Mouse (Mus musculus) forebrain, embryonic 14.5 days (tissue): ENCODE results near the gene BC029722. TPM values are rescaled to one million over a fixed set of nuclear protein-coding genes. Genes with fewer than 3 reads are reported as not detected.
"Not testable (repeated sequence)": the region's sequence is repeated elsewhere in the genome, so short reads cannot be mapped to it uniquely, and the experiment has no call there.

Experiments
- ATAC-seq: fragments of 200-750 bp; cut with Nextera tagmentation; 2 replicates; pipeline ENCODE4 v1.8.0; 2017; ENCODE audit warnings: mild to moderate bottlenecking, moderate library complexity
- DNase-seq: peaks from one replicate; pipeline ENCODE4 v3.0.0-alpha.2; 2015; ENCODE audit warnings: low spot score
- H3K27ac ChIP-seq: fragments of 300-500 bp; sonication (generic); 2 replicates; pipeline ENCODE4 v1.5.1; 2014; ENCODE audit warnings: low read depth, mild to moderate bottlenecking, control low read depth, low read length, moderate library complexity
- H3K27me3 ChIP-seq: fragments of 300-500 bp; sonication (generic); replicated peaks from 2 replicates; pipeline ENCODE4 v1.6.1; 2014; ENCODE audit warnings: low read length, control low read depth, mixed read lengths; ENCODE audit not compliant: control insufficient read depth, insufficient read depth
- H3K36me3 ChIP-seq: fragments of 300-500 bp; sonication (generic); 2 replicates; pipeline ENCODE4 v1.6.1; 2014; ENCODE audit warnings: low read length, control low read depth; ENCODE audit not compliant: control insufficient read depth, insufficient read depth
- H3K4me1 ChIP-seq: fragments of 300-500 bp; sonication (generic); 2 replicates; pipeline ENCODE4 v1.6.1; 2014; ENCODE audit warnings: antibody characterized with exemption, low read length, control low read depth; ENCODE audit not compliant: control insufficient read depth, insufficient read depth
- H3K4me2 ChIP-seq: fragments of 300-500 bp; sonication (generic); 2 replicates; pipeline ENCODE4 v1.6.1; 2014; ENCODE audit warnings: mild to moderate bottlenecking, control low read depth, low read length
- H3K4me3 ChIP-seq: fragments of 300-500 bp; sonication (generic); 2 replicates; pipeline ENCODE4 v1.5.1; 2014; ENCODE audit warnings: low read depth, low read length, control low read depth
- H3K9ac ChIP-seq: fragments of 300-500 bp; sonication (generic); 2 replicates; pipeline ENCODE4 v1.6.1; 2014; ENCODE audit warnings: mild to moderate bottlenecking, low read length, control low read depth, moderate library complexity
- H3K9me3 ChIP-seq: fragments of 300-500 bp; sonication (generic); replicated peaks from 2 replicates; pipeline ENCODE4 v1.6.1; 2016; ENCODE audit warnings: low read length, control low read depth, mixed read lengths; ENCODE audit not compliant: control insufficient read depth
- WGBS: fragments of 180-500 bp; shearing (Covaris S2); extraction: QIAGEN DNeasy Blood & Tissue Kit; methylation state at CpG from one replicate; pipeline ENCODE4 v1.1.7; 2014; 5-methylcytosine and 5-hydroxymethylcytosine counted together
- polyA plus RNA-seq: library from polyadenylated mRNA; unstranded; fragments of >200 nt; fragmentation: Nextera tagmentation; extraction: Ambion mirVana; gene quantifications from 2 replicates; pipeline ENCODE4 v1.2.1, GENCODE M21; 2014

BC029722 gene
- polyA plus RNA-seq, 1 experiment from 2014 or later, result 24.0 TPM

DNA sequence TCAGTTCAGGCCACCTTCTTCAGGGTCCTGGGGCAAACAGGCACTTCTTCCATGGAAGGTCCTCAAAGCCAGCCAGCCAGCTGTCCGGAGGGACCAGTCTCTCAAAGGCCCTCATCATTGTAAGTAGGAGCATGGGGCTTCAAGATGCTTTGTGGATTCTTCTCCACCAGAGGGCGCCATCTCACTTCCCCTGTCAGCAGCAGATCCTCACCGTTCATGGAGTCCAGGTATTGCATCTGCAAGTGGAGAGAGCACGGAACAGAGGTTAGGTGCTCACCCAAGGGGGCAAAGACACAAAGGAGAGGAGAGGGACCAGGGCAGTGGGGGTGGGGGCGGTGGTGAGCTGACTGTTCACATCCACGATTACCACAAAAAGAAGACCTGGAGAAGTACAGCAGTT lies 29.1 kb upstream of the BC029722 start:
- WGBS, result 26% methylated on average over 6 of the region's 6 CpGs
- ATAC-seq, result 0 out of 2 replicates have a peak, but pooled peaks have one; percentile 52
- H3K36me3 ChIP-seq, result peaks cover 45% of the 10 kb centered on the region

DNA sequence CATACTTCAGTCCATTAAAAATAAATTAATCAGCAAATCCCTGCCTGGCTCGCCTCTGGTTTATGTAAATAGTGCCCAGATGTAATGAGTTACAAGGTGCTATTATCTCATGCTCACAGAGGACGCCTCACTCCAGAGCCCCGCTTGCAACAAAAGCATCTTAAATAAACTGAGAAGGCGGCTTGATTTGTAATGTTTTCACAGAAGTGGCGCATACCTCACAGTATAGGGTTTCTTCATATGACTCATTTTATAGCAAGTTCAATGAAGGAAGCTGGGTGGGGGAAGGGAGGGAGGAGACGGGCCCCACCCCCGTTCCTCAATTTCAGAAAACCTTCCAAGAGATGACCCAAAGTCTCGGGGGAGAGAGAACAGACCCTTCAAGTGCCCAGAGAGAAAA lies 27.7 kb upstream of the BC029722 start:
- H3K4me3 ChIP-seq, result no peak overlapping the region
- H3K9me3 ChIP-seq, result no peaks in the 10 kb centered on the region
- no peaks in the 10 kb centered on the region for H3K27me3 ChIP-seq
- no peak for ATAC-seq
- DNase-seq, result no peak
- H3K9ac ChIP-seq, result no peak overlapping the region
- H3K36me3 ChIP-seq, result peaks cover 44% of the 10 kb centered on the region
- H3K4me2 ChIP-seq, result no peak overlapping the region
- H3K27ac ChIP-seq, result no peak overlapping the region
- no peaks in the 10 kb centered on the region for H3K4me1 ChIP-seq
- WGBS, result 82% methylated on average over 8 of the region's 8 CpGs

More for the DNA sequence above, 29.1 kb upstream of the BC029722 start:
- Histone ChIP-seq H3K4me1 (no peaks in the 10 kb centered on the region), H3K9ac (no peak overlapping the region), H3K27ac (no peak overlapping the region), H3K4me2 (no peak overlapping the region), H3K27me3 (no peaks in the 10 kb centered on the region), H3K4me3 (no peak overlapping the region), H3K9me3 (no peaks in the 10 kb centered on the region)
- DNase-seq, result peak; percentile 87

DNA sequence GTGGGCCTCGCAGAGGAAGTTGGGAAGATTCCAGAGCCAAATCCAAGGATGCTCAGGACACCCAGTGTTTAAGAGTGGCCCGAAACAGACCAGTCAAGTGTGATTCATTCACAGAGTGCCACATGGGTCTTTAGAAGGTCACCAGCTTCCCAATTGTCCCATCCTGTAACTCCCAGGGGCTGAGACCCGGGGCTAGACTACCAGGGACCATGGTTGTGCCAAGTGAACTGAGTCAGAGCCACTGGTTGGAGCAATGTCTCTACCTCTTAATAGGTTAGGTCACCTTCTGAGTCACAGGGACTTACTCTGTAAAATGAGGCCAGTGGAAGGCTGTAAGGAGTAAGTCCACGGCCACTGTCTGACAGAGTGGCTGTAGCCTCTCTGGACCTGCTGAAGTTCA lies 19.7 kb upstream of the BC029722 start:
- Histone ChIP-seq H3K4me2 (no peak overlapping the region), H3K27me3 (no peaks in the 10 kb centered on the region), H3K9ac (no peak overlapping the region), H3K4me3 (no peak overlapping the region), H3K36me3 (no peaks in the 10 kb centered on the region), H3K4me1 (no peaks in the 10 kb centered on the region), H3K27ac (no peak overlapping the region), H3K9me3 (no peaks in the 10 kb centered on the region)
- ATAC-seq (no peak), DNase-seq (no peak)
- 85% methylated on average over 4 of the region's 4 CpGs for WGBS

DNA sequence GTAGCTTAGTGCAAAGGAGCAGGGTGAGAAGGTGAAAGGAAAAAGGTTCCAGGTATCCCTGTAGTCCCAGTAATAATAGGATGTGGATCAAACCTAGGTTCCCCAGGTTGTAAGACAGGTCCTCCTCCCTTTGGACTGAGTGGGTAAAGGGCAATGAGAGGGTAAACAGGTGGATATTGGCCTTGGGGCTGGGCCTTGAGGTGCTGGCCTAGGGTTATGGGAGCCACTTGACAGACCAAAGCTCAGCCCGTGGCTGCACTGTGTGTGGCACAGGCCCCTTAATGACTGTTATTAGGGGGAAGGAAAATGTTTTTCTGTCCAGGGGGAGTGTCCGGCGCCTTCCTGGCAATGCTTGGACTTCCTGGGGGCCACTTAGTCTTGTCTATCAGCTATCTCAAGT lies 18.7 kb upstream of the BC029722 start:
- no peaks in the 10 kb centered on the region for H3K9me3 ChIP-seq
- no peak overlapping the region for H3K4me2 ChIP-seq
- ATAC-seq (no peak), DNase-seq (no peak)
- 72% methylated on average over 3 of the region's 3 CpGs for whole genome bisulfite sequencing
- no peak overlapping the region for H3K4me3 ChIP-seq
- H3K9ac ChIP-seq, result no peak overlapping the region
- no peaks in the 10 kb centered on the region for H3K27me3 ChIP-seq
- no peak overlapping the region for H3K27ac ChIP-seq
- H3K4me1 ChIP-seq, result no peaks in the 10 kb centered on the region
- no peaks in the 10 kb centered on the region for H3K36me3 ChIP-seq

DNA sequence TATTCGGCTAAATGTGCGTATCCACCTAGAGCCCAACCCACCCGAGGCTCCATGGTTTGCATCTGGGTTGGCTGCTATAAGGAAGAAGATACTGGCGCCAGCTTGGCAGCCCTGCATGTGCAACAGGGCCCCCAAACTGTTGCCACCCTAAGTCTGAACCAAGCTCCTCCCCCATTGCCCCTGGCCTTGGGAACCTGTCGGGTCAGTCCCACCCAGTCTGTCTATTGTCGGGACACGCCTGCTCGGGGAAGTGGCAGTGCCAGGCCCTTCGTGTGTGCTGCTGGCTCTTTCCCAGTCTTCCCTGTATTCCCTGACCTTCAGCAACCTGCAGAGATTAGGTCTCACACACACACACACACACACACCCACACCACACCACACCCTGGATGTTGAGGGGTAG lies 15.5 kb upstream of the BC029722 start, which contains the start of gene Fam83c:
TSS of gene Fam83c (minus strand) at position 123 of the 400 bp plus-strand sequence.
- DNase-seq (no peak), ATAC-seq (no peak)
- H3K9ac ChIP-seq, result no peak within 1 kb of the TSS
- 68% methylated on average over 9 of the region's 9 CpGs for WGBS
- H3K4me1 ChIP-seq, result no peaks in the 10 kb centered on the region
- H3K27ac ChIP-seq, result no peak within 1 kb of the TSS
- no peaks in the 10 kb centered on the region for H3K27me3 ChIP-seq
- no peak within 1 kb of the TSS for H3K4me2 ChIP-seq
- H3K36me3 ChIP-seq, result no peaks in the 10 kb centered on the region
- no peak within 1 kb of the TSS for H3K4me3 ChIP-seq
- no peaks in the 10 kb centered on the region for H3K9me3 ChIP-seq

DNA sequence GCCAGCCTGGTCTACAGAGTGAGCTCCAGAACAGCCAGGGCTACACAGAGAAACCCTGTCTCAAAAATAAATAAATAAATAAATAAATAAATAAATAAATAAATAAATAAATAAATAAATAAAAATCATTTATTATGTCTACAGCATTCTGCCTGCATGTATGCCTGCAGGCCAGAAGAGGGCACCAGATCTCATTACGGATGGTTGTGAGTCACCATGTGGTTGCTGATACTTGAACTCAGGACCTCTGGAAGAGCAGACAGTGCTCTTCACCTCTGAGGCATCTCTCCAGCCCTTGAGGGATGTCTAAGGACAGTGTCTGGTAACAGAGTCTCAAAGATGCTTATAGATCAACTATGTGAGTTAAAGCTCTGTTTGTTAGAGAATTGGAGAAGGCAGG lies 12.9 kb upstream of the BC029722 start:
- not testable (repeated sequence) for H3K4me2 ChIP-seq, H3K27ac ChIP-seq, H3K4me3 ChIP-seq, ATAC-seq, H3K36me3 ChIP-seq, H3K9me3 ChIP-seq, H3K9ac ChIP-seq, H3K27me3 ChIP-seq, DNase-seq, H3K4me1 ChIP-seq
- WGBS, result 70% methylated on average over 1 of the region's 1 CpGs

DNA sequence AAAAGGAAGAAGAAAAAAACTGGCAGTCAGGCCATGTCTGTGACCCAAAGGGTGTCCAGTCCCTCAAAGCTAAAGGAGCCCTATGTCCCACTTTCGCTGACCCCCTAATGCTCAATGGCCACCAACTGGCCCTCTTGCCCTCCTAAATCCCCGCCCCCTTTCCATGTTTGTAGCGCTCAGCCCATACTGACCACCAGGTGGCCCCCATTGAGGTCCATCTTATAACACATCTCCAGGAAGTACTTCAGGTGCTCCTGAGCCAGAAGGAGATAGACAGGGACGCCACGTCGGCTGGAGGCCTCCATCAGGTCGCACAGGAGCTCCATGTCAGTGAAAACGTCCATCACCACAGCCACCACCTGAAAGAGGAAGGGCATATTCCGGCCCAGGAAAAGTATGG lies 12.1 kb upstream of the BC029722 start:
- no peak overlapping the region for H3K9ac ChIP-seq
- no peaks in the 10 kb centered on the region for H3K27me3 ChIP-seq
- H3K4me1 ChIP-seq, result peaks cover 3% of the 10 kb centered on the region; the same call in 1 of the 2 replicates
- H3K36me3 ChIP-seq, result no peaks in the 10 kb centered on the region
- DNase-seq, result no peak
- no peak overlapping the region for H3K4me3 ChIP-seq
- no peak overlapping the region for H3K4me2 ChIP-seq
- 64% methylated on average over 9 of the region's 9 CpGs for WGBS
- no peak overlapping the region for H3K27ac ChIP-seq
- no peaks in the 10 kb centered on the region for H3K9me3 ChIP-seq
- no peak for ATAC-seq

DNA sequence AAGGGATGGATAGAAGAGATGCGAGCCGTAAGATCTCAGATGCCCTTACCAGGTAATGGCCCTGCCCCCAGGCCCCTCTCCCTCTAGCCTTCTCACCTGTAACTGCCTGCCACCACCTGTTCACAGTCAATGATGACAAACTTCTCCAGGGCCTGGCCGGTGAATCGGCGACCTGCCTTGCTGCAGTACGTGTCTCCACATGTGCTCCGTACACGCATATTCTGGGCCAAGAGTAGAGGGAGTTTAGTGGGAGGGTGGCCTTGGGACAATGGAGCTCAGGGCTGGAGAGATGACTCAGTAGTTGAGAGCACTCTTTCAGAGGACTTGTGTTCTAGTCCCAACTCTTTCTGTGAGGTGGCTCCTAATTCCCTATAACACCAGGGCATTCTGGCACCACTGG lies 11.6 kb upstream of the BC029722 start:
- H3K9ac ChIP-seq, result no peak overlapping the region
- H3K4me3 ChIP-seq, result no peak overlapping the region
- H3K27ac ChIP-seq, result no peak overlapping the region
- no peaks in the 10 kb centered on the region for H3K27me3 ChIP-seq
- H3K4me2 ChIP-seq, result no peak overlapping the region
- H3K4me1 ChIP-seq, result peaks cover 4% of the 10 kb centered on the region; the same call in 1 of the 2 replicates
- no peaks in the 10 kb centered on the region for H3K36me3 ChIP-seq
- 92% methylated on average over 8 of the region's 8 CpGs for WGBS
- DNase-seq, result no peak
- no peak for ATAC-seq
- H3K9me3 ChIP-seq, result no peaks in the 10 kb centered on the region

DNA sequence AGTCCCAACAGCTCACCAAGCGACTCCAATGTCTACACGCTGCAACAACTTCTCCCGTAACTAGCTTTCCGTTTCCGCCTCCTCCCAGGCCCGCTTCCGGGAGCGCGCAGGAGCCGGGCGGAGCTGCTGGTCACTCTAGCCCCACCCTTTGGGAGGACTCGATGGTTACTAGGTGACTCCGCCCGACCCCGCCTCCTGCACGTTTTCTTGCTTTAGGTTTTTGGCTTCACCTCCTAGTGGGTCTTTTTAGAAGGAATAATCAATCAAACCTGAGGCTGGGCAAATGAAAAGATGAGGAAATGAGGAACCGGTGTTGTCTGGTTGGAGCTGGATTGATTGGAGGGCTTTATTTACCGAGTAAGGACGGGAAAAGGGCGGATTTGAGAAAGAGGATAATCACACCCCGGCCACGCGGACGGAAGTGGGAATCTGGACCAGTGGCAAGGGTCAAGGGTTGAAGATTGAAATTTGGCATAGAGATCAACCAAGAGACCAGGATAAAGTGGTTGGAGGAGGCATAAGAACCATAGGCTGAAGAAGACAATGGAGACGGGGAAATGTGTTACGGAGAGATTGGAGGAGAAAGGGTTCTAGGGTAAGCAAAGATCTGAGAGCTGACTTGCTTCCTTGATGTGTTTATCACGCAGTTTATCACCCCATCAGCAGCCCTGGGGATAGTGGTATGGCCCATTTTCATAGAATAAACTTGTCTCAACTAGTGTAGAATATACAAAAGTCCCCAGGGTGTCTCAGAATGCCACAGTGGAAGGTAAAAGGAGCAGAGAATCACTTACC lies 7.6 kb upstream of the BC029722 start, which contains the start of gene Eif6:
TSS of gene Eif6 (minus strand) at position 296 of the 795 bp plus-strand sequence.
- peak; percentile 97 for ATAC-seq
- Histone ChIP-seq H3K27ac (peak within 1 kb of the TSS; percentile 53; the same call in 1 of the 2 replicates), H3K4me3 (peak within 1 kb of the TSS; percentile 86), H3K27me3 (no peaks in the 10 kb centered on the region), H3K4me2 (peak within 1 kb of the TSS; percentile 74), H3K9me3 (no peaks in the 10 kb centered on the region), H3K36me3 (peaks cover 22% of the 10 kb centered on the region), H3K9ac (peak within 1 kb of the TSS; percentile 77), H3K4me1 (peaks cover 8% of the 10 kb centered on the region; the same call in 1 of the 2 replicates)
- peak; percentile 95 for DNase-seq
- 3% methylated on average over 27 of the region's 27 CpGs for WGBS
